Mouse (Mus musculus): ENCODE results near the gene Impdh1.

DNA sequence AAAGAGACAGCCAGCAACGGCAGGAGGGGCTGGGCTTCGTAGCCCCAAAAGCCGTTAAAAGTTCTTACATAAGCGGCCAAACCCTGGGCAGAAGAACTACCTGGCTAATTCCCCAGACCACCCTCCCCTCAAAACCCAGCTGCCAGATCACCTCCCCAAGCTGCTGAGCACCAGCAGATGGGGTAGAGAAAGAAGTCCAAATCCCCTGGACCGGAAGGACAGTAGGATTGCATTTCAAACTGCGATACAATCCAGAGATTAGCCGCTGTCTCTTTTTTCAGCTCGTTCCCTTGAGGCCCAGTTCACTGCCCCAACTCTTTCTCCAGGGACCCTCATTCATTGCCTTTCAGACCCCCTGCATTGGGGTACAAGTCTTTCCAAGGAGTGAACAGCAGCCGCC lies 983 bp downstream of the Impdh1 start:
- TF ChIP-seq POLR2A (IDR thresholded peaks at IDR 0.05; ENCODE audit: low read depth, low read length) (no peak), CTCF (conservative IDR thresholded peaks at IDR 0.05; ENCODE audit: insufficient read depth, insufficient read length, low read depth, low read length) (no peak)
